Comparison of ENCODE assay signal across 21 mouse cellular contexts in the genomic region with DNA sequence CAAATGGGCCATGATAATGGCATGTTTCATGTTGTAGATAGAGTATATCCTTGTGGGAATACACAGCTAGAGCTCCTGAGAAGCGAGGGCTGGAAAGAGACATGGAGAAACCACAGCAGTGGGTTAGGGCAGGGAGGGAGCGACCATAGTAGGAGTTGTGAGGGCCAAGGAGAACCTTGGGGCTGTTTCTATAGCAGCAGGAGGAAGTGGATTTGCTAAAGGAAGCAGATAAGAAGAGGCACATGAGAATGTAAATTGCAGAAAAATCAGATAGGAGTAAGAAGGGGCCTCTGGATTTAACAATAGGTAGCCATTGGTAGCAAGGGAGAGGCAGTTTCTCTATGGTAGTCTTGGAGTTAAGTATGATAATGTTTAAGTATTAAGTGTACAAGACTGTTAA. TPM values are rescaled to one million over a fixed set of nuclear protein-coding genes. Genes with fewer than 3 reads are reported as not detected.
DNase-seq lines count a peak whose midpoint lies in the region; ATAC-seq lines count a peak whose summit lies in the region.
"Had no signal": no experiment of that assay in that cellular context is flagged by ENCODE, and none has a peak within 500 bp of the region (broad histone marks: within the 10 kb centered on the region; RNA-seq: fewer than 3 reads in every experiment).

No protein-coding gene starts in this region.

- DNase-seq in heart, adult 11 months, result peak; percentile 70
- no peak for DNase-seq in heart, adult 9 months (ENCODE audit: low spot score in 2 of 2)
- DNase-seq in kidney, postnatal 36 days, result no peak
- no peak for DNase-seq in B cell, adult 2 months
- DNase-seq: adrenal gland, adult 8-10 months; cerebellum, adult 11 months; cerebellum, postnatal 14 days; kidney, adult 2 months; lung, embryonic 14.5 days; lung, postnatal 4 days had no signal

- H3K9me3 ChIP-seq in kidney, embryonic 15.5 days (replicated peaks), result no peaks in the 10 kb centered on the region
- H3K9me3 ChIP-seq in forebrain, embryonic 12.5 days, result no peaks in the 10 kb centered on the region
- no peaks in the 10 kb centered on the region for H3K9me3 ChIP-seq in forebrain, embryonic 16.5 days (ENCODE audit: control insufficient read depth, low read length)
- H3K9me3 ChIP-seq: embryonic facial prominence, embryonic 15.5 days; hindbrain, embryonic 10.5 days; limb, embryonic 12.5 days; liver, embryonic 12.5 days; midbrain, embryonic 13.5 days had no signal

- H3K4me1 ChIP-seq in kidney, embryonic 15.5 days, result peaks cover 25% of the 10 kb centered on the region
- H3K4me1 ChIP-seq in forebrain, embryonic 12.5 days, result no peaks in the 10 kb centered on the region
- H3K4me1 ChIP-seq in forebrain, embryonic 16.5 days (replicated peaks; ENCODE audit: control insufficient read depth, insufficient read depth, low read length), result peaks cover 3% of the 10 kb centered on the region; the same call in 1 of the 2 replicates
- H3K4me1 ChIP-seq: hindbrain, embryonic 10.5 days; limb, embryonic 12.5 days; midbrain, embryonic 13.5 days had no signal

- H3K36me3 ChIP-seq in kidney, embryonic 15.5 days, result peaks cover 19% of the 10 kb centered on the region; the same call in 1 of the 2 replicates
- H3K36me3 ChIP-seq in forebrain, embryonic 12.5 days (replicated peaks), result 0 out of 2 replicates have a peak, but pooled peaks cover 4% of the 10 kb centered on the region
- H3K36me3 ChIP-seq in forebrain, embryonic 16.5 days (ENCODE audit: control insufficient read depth, insufficient read depth), result no peaks in the 10 kb centered on the region
- H3K36me3 ChIP-seq: midbrain, embryonic 13.5 days had no signal

- H3K4me2 ChIP-seq in kidney, embryonic 15.5 days, result no peak overlapping the region
- no peak overlapping the region for H3K4me2 ChIP-seq in forebrain, embryonic 12.5 days
- no peak overlapping the region for H3K4me2 ChIP-seq in forebrain, embryonic 16.5 days (ENCODE audit: low read length)
- H3K4me2 ChIP-seq: embryonic facial prominence, embryonic 15.5 days; limb, embryonic 12.5 days; liver, embryonic 12.5 days; lung, embryonic 14.5 days; midbrain, embryonic 13.5 days had no signal

- 0 out of 2 replicates have a peak overlapping the region, but pooled peaks have one; percentile 18 for H3K27ac ChIP-seq in kidney, embryonic 15.5 days
- no peak overlapping the region for H3K27ac ChIP-seq in forebrain, embryonic 12.5 days
- no peak overlapping the region for H3K27ac ChIP-seq in forebrain, embryonic 16.5 days (ENCODE audit: low read length)
- H3K27ac ChIP-seq: embryonic facial prominence, embryonic 15.5 days; hindbrain, embryonic 10.5 days; hindbrain, postnatal 0 days; limb, embryonic 12.5 days; liver, embryonic 12.5 days; midbrain, embryonic 13.5 days had no signal

- 80% methylated on average over 2 of the region's 2 CpGs for WGBS in kidney, embryonic 15.5 days
- WGBS in forebrain, embryonic 12.5 days, result 87% methylated on average over 2 of the region's 2 CpGs
- 90% methylated on average over 2 of the region's 2 CpGs for WGBS in forebrain, embryonic 16.5 days

- no peak overlapping the region for H3K9ac ChIP-seq in kidney, embryonic 15.5 days
- H3K9ac ChIP-seq in forebrain, embryonic 12.5 days, result no peak overlapping the region
- no peak overlapping the region for H3K9ac ChIP-seq in forebrain, embryonic 16.5 days (replicated peaks; ENCODE audit: low read depth, low read length)
- H3K9ac ChIP-seq: embryonic facial prominence, embryonic 15.5 days; limb, embryonic 12.5 days; liver, embryonic 12.5 days; lung, embryonic 14.5 days; midbrain, embryonic 13.5 days had no signal

- H3K27me3 ChIP-seq in kidney, embryonic 15.5 days, result no peaks in the 10 kb centered on the region
- no peaks in the 10 kb centered on the region for H3K27me3 ChIP-seq in forebrain, embryonic 12.5 days
- H3K27me3 ChIP-seq in forebrain, embryonic 16.5 days (replicated peaks; ENCODE audit: control insufficient read depth, insufficient read depth, low read length), result no peaks in the 10 kb centered on the region
- H3K27me3 ChIP-seq: embryonic facial prominence, embryonic 15.5 days; limb, embryonic 12.5 days; liver, embryonic 12.5 days; midbrain, embryonic 13.5 days; Patski had no signal

- no peak for ATAC-seq in kidney, embryonic 15.5 days (replicated peaks; ENCODE audit: low FRiP score)
- peak; percentile 49; the same call in 1 of the 2 replicates for ATAC-seq in granulocyte monocyte progenitor cell, adult 5-6 weeks (replicated peaks; ENCODE audit: poor library complexity, severe bottlenecking)
- no peak for ATAC-seq in forebrain, embryonic 12.5 days (ENCODE audit: low FRiP score)
- no peak for ATAC-seq in forebrain, embryonic 16.5 days
- ATAC-seq: hindbrain, postnatal 0 days; liver, embryonic 12.5 days; midbrain, embryonic 13.5 days; Patski had no signal

- H3K4me3 ChIP-seq in kidney, embryonic 15.5 days (replicated peaks), result no peak overlapping the region
- H3K4me3 ChIP-seq in forebrain, embryonic 12.5 days (replicated peaks), result no peak overlapping the region
- H3K4me3 ChIP-seq in forebrain, embryonic 16.5 days (replicated peaks; ENCODE audit: low read length), result no peak overlapping the region
- H3K4me3 ChIP-seq: embryonic facial prominence, embryonic 15.5 days; hindbrain, embryonic 10.5 days; limb, embryonic 12.5 days; liver, embryonic 12.5 days; midbrain, embryonic 13.5 days had no signal

RNA-seq across cellular contexts. Expression of a gene that starts 35.5 kb away (rescaled TPM):
- polyA plus RNA-seq in kidney, embryonic 15.5 days (2015; fragmentation: Nextera tagmentation; extraction: Ambion mirVana), result 29.2 and 32.8 TPM in 2 replicates
- 41.5 and 48.4 TPM in 2 replicates for total RNA-seq in granulocyte monocyte progenitor cell, adult 5-6 weeks (2014; fragmentation: Nextera tagmentation)
- total RNA-seq in granulocyte monocyte progenitor cell, adult 5-6 weeks (2017), result 70.0 and 71.0 TPM in 2 replicates
- polyA plus RNA-seq in forebrain, embryonic 12.5 days (2016; fragmentation: Nextera tagmentation; extraction: Ambion mirVana), result 22.2 and 24.0 TPM in 2 replicates
- 11.7 and 13.2 TPM in 2 replicates for polyA plus RNA-seq in forebrain, embryonic 16.5 days (2015; fragmentation: Nextera tagmentation; extraction: Ambion mirVana)
